Mouse (Mus musculus) hindbrain, embryonic 13.5 days (tissue): Measurements from ENCODE around the gene Scn8a. TPM values are rescaled to one million over a fixed set of nuclear protein-coding genes. Genes with fewer than 3 reads are reported as not detected.
A peak's percentile ranks its signal among the peaks of the same experiment; 100 is the strongest.

Experiments used
- ATAC-seq: fragments of 200-750 bp; cut with Nextera tagmentation; 2 replicates; pipeline ENCODE4 v1.8.0; 2017; ENCODE audit warnings: moderate TSS enrichment; ENCODE audit not compliant: low FRiP score
- H3K27ac ChIP-seq: fragments of 300-500 bp; sonication (generic); 2 replicates; pipeline ENCODE4 v1.5.1; 2015; ENCODE audit warnings: inconsistent platforms, mild to moderate bottlenecking, moderate library complexity
- H3K27me3 ChIP-seq: fragments of 300-500 bp; sonication (generic); 2 replicates; pipeline ENCODE4 v1.6.1; 2015; ENCODE audit warnings: mild to moderate bottlenecking, inconsistent platforms
- H3K36me3 ChIP-seq: fragments of 300-500 bp; sonication (generic); 2 replicates; pipeline ENCODE4 v1.6.1; 2015; ENCODE audit warnings: mild to moderate bottlenecking, inconsistent platforms
- H3K4me1 ChIP-seq: fragments of 300-500 bp; sonication (generic); replicated peaks from 2 replicates; pipeline ENCODE4 v1.6.1; 2015; ENCODE audit warnings: inconsistent platforms
- H3K4me2 ChIP-seq: fragments of 300-500 bp; sonication (generic); 2 replicates; pipeline ENCODE4 v1.6.1; 2015; ENCODE audit warnings: inconsistent platforms, mild to moderate bottlenecking, moderate library complexity
- H3K4me3 ChIP-seq: fragments of 300-500 bp; sonication (generic); 2 replicates; pipeline ENCODE4 v1.5.1; 2015; ENCODE audit warnings: mild to moderate bottlenecking, inconsistent platforms
- H3K9ac ChIP-seq: fragments of 300-500 bp; sonication (generic); 2 replicates; pipeline ENCODE4 v1.6.1; 2015; ENCODE audit warnings: mild to moderate bottlenecking, inconsistent platforms
- H3K9me3 ChIP-seq: fragments of 300-500 bp; sonication (generic); 2 replicates; pipeline ENCODE4 v1.6.1; 2016; ENCODE audit warnings: inconsistent platforms
- WGBS: fragments of 180-500 bp; shearing (Covaris S2); methylation state at CpG from one replicate; pipeline ENCODE4 v1.1.7; 2015; 5-methylcytosine and 5-hydroxymethylcytosine counted together
- polyA plus RNA-seq: library from polyadenylated mRNA; unstranded; fragments of >200 nt; fragmentation: Nextera tagmentation; extraction: Ambion mirVana; gene quantifications from 2 replicates; pipeline ENCODE4 v1.2.1, GENCODE M21; 2015

Gene Scn8a
- polyA plus RNA-seq, 1 experiment from 2014 or later, result 18.8 TPM

GRCm38 (mm10) chr15:100884481-100884880 is 14.8 kb downstream of the Scn8a start:
- no peak overlapping the region for H3K27ac ChIP-seq
- H3K4me1 ChIP-seq, result 0 out of 2 replicates have a peak, but pooled peaks cover 3% of the 10 kb centered on the region
- WGBS, result 91% methylated on average over 6 of the region's 6 CpGs
- no peaks in the 10 kb centered on the region for H3K27me3 ChIP-seq
- H3K4me3 ChIP-seq, result no peak overlapping the region
- no peak overlapping the region for H3K9ac ChIP-seq
- no peak for ATAC-seq
- H3K36me3 ChIP-seq, result no peaks in the 10 kb centered on the region
- peaks cover 6% of the 10 kb centered on the region; the same call in 1 of the 2 replicates for H3K9me3 ChIP-seq
- no peak overlapping the region for H3K4me2 ChIP-seq

DNA sequence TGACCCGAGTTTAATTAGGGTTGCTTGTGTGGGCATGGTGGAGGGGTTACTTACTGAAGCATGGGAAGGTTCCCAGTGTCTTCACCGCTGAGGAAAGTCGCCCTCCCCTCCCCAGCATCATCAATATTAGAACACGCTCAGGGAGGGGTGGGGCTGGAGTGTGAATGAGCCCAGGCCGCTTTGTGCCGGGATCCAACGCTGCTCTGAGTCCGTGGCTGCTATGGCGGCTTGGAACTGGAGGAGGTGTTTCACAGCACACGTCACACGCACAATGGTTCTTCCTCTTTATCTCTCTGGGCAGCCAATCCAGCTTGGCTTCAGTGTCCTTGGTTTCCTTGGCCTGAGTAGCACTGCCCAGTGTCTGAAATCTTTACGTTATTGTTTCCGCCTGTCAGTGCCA is 22.3 kb downstream of the Scn8a start:
- peaks cover 14% of the 10 kb centered on the region for H3K36me3 ChIP-seq
- H3K4me1 ChIP-seq, result peaks cover 9% of the 10 kb centered on the region
- peaks cover 15% of the 10 kb centered on the region for H3K9me3 ChIP-seq
- peak overlapping the region; percentile 37 for H3K4me2 ChIP-seq
- no peaks in the 10 kb centered on the region for H3K27me3 ChIP-seq
- H3K9ac ChIP-seq, result peak overlapping the region; percentile 24; the same call in 1 of the 2 replicates
- H3K4me3 ChIP-seq, result no peak overlapping the region
- H3K27ac ChIP-seq, result peak overlapping the region; percentile 50
- 48% methylated on average over 13 of the region's 13 CpGs for WGBS
- no peak for ATAC-seq

GRCm38 (mm10) chr15:100896502-100896901 is 26.8 kb downstream of the Scn8a start:
- H3K4me2 ChIP-seq, result no peak overlapping the region
- 98% methylated on average over 23 of the region's 23 CpGs for WGBS
- H3K27ac ChIP-seq, result no peak overlapping the region
- no peak for ATAC-seq
- H3K36me3 ChIP-seq, result peaks cover 32% of the 10 kb centered on the region
- no peak overlapping the region for H3K4me3 ChIP-seq
- H3K27me3 ChIP-seq, result no peaks in the 10 kb centered on the region
- no peak overlapping the region for H3K9ac ChIP-seq
- H3K4me1 ChIP-seq, result peaks cover 9% of the 10 kb centered on the region
- peaks cover 14% of the 10 kb centered on the region for H3K9me3 ChIP-seq

GRCm38 (mm10) chr15:100903811-100904210 is 34.2 kb downstream of the Scn8a start:
- no peak overlapping the region for H3K9ac ChIP-seq
- no peaks in the 10 kb centered on the region for H3K27me3 ChIP-seq
- peaks cover 23% of the 10 kb centered on the region for H3K36me3 ChIP-seq
- no peak overlapping the region for H3K4me2 ChIP-seq
- no peak for ATAC-seq
- no peak overlapping the region for H3K27ac ChIP-seq
- WGBS, result 64% methylated on average over 9 of the region's 9 CpGs
- no peaks in the 10 kb centered on the region for H3K9me3 ChIP-seq
- H3K4me3 ChIP-seq, result no peak overlapping the region
- peaks cover 14% of the 10 kb centered on the region for H3K4me1 ChIP-seq

DNA sequence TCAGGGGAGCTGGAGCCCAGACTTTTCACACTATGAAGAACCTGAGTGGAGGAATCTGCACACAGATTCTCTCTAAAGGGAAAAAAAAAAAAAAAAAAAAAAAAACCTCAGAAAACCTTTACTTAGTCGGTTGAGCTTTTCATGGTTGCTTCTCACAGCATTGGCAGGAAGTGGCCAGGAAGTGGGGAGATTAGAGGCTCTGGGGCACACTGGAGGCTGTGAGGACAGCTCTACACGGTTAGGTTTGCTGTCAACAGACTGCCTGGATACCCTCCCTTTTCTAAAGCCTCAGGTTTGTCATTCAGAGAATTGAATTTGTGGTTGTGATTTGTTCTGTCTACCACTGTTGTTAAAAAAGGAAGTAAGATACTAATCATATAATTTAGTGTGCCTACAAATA is 35.3 kb downstream of the Scn8a start:
- no peaks in the 10 kb centered on the region for H3K27me3 ChIP-seq
- H3K9ac ChIP-seq, result no peak overlapping the region
- no peaks in the 10 kb centered on the region for H3K9me3 ChIP-seq
- H3K27ac ChIP-seq, result 0 out of 2 replicates have a peak overlapping the region, but pooled peaks have one; percentile 9
- peaks cover 26% of the 10 kb centered on the region for H3K4me1 ChIP-seq
- H3K4me3 ChIP-seq, result no peak overlapping the region
- no peak for ATAC-seq
- H3K36me3 ChIP-seq, result peaks cover 15% of the 10 kb centered on the region
- 47% methylated on average over 2 of the region's 2 CpGs for WGBS
- no peak overlapping the region for H3K4me2 ChIP-seq

DNA sequence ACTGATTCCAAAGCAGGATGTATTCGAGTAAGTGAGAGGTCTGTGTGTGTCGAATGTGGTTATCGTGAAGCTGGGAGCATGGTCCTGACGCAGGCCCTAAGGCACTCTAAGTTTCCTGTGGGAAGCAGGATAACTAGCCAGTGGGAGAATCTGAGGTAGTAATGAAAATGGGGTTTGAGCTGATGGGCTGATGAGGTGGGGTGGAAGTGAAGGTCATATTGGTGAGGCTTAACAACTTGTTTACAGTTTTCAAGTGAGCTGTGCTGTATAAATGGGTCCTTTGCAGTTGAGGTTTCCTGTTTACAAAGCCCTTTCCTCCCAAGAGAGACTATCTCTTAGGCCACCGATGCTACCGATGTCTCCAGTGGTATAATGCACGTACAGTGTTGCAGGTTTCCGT is 36.1 kb downstream of the Scn8a start:
- WGBS, result 77% methylated on average over 8 of the region's 8 CpGs

GRCm38 (mm10) chr15:100908817-100909216 is 39.2 kb downstream of the Scn8a start:
- Histone ChIP-seq H3K9ac (no peak overlapping the region), H3K9me3 (no peaks in the 10 kb centered on the region), H3K4me2 (no peak overlapping the region; the same call in 1 of the 2 replicates), H3K36me3 (no peaks in the 10 kb centered on the region), H3K27me3 (no peaks in the 10 kb centered on the region), H3K4me3 (no peak overlapping the region), H3K4me1 (peaks cover 39% of the 10 kb centered on the region), H3K27ac (peak overlapping the region; percentile 82)
- WGBS, result 20% methylated on average over 3 of the region's 3 CpGs
- no peak for ATAC-seq

More for the DNA sequence above, 36.1 kb downstream of the Scn8a start:
- ATAC-seq, result no peak
- H3K4me3 ChIP-seq, result no peak overlapping the region
- no peak overlapping the region for H3K27ac ChIP-seq
- no peaks in the 10 kb centered on the region for H3K27me3 ChIP-seq
- peaks cover 8% of the 10 kb centered on the region; the same call in 1 of the 2 replicates for H3K36me3 ChIP-seq
- no peaks in the 10 kb centered on the region for H3K9me3 ChIP-seq
- H3K4me2 ChIP-seq, result no peak overlapping the region
- H3K9ac ChIP-seq, result no peak overlapping the region
- peaks cover 33% of the 10 kb centered on the region for H3K4me1 ChIP-seq

DNA sequence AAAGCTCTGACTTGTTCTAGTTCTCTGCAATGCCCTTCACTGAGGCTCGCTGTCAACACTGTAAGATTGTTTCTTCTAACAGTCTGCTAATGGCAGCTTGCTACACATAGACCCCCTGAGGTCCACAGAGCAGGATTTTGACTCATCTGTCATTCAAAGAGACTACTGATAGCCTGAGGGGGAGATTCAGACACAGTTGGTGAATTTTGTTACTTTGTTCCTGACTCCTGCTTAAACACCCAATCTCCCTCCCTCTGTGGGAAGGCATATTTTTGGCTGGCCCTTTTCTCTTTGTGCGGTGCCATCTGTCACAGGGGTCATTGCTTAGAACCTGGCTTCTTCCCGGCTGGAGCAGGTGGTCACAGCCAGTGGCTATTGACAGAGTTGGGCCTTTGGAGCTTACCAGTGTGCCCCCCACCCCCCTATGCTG is 40.1 kb downstream of the Scn8a start:
- no peaks in the 10 kb centered on the region for H3K27me3 ChIP-seq
- peak overlapping the region; percentile 19; the same call in 1 of the 2 replicates for H3K9ac ChIP-seq
- no peak overlapping the region for H3K4me3 ChIP-seq
- no peaks in the 10 kb centered on the region for H3K9me3 ChIP-seq
- H3K4me1 ChIP-seq, result peaks cover 40% of the 10 kb centered on the region
- H3K36me3 ChIP-seq, result no peaks in the 10 kb centered on the region
- no peak overlapping the region for H3K4me2 ChIP-seq
- WGBS, result 11% methylated on average over 3 of the region's 3 CpGs
- peak; percentile 59 for ATAC-seq
- peak overlapping the region; percentile 82 for H3K27ac ChIP-seq

DNA sequence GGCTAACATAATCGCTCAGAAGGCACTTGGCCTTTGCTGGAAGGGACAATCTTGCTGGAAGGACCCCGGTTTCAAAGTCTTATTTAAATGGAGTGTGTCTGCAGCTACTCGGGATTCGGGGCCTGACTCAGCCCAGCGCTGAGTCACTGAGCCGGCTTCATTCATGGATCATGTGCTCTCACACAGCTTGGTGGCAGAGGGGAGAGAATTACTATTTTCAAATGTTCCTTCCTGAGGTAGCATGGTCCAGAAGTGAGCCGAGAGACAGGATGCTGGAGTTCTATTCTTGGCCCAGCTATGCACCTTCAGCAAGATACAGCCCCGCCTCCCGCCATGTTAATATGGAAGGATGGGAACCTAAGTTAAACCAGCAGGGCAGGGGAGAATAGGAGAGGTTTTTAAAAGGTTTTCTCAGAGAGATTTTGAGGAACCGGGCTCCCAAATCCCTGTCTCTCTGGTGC is 40.8 kb downstream of the Scn8a start:
- peaks cover 43% of the 10 kb centered on the region for H3K4me1 ChIP-seq
- no peaks in the 10 kb centered on the region for H3K36me3 ChIP-seq
- H3K9me3 ChIP-seq, result no peaks in the 10 kb centered on the region
- ATAC-seq, result no peak
- H3K27me3 ChIP-seq, result no peaks in the 10 kb centered on the region
- WGBS, result 39% methylated on average over 10 of the region's 10 CpGs
- H3K9ac ChIP-seq, result peak overlapping the region; percentile 19; the same call in 1 of the 2 replicates
- H3K27ac ChIP-seq, result peak overlapping the region; percentile 82
- H3K4me2 ChIP-seq, result no peak overlapping the region
- H3K4me3 ChIP-seq, result no peak overlapping the region

DNA sequence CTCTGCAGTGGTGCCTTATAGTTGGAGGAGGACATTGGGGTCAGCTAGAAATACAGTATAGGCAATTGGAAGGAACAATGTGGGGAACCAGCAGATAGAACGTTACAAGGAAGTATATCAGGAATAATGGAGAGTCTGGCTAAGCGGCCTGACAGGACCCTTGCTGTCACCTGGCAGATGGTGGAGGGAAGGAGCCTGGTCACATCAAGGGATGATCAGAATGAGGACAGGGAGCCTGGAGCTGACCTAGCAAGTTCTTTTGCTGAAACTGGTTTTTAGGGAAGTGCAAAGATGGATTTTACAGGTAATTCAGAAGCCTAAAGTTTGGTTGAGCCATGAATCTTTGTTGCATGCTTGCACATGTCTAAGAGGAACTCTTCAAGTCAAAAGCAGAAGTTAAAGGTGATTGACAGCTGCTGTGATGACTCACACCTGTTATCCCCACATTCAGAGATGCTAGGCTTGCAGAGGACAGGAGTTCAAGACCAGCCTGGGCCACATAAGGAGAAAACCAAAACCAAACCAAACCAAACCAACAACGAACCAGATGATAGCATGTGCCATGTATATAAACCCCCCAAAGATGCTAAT is 43.1 kb downstream of the Scn8a start:
- no peaks in the 10 kb centered on the region for H3K36me3 ChIP-seq
- H3K4me1 ChIP-seq, result peaks cover 45% of the 10 kb centered on the region
- no peaks in the 10 kb centered on the region for H3K27me3 ChIP-seq
- no peaks in the 10 kb centered on the region for H3K9me3 ChIP-seq
- no peak overlapping the region for H3K4me3 ChIP-seq
- no peak for ATAC-seq
- no peak overlapping the region for H3K4me2 ChIP-seq
- WGBS, result 91% methylated on average over 3 of the region's 3 CpGs
- H3K9ac ChIP-seq, result no peak overlapping the region
- H3K27ac ChIP-seq, result no peak overlapping the region

DNA sequence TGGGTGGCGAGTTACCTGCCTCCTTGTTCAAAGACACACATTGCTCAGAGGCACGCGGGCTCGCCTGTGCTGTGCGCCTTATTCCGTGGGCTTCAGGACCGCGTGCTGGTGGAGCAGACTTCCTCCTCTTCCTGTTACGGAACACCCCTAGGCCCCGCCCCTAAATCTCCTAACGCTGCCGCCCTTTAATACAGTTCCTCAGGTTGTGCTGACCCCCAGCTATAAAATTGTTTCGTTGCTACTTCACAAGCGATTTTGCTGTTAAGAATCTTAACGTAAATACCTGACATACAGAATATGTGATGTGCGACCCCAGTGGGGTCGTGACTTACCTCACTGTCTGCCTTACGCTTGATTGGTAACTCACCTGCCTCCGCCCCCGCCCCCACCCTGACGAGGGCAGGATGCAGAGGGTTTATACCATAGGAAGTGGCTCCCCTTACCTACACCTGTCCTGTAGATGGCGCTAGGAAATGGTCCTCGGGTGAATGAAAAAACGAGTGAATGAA is 45.1 kb downstream of the Scn8a start:
- H3K4me2 ChIP-seq, result peak overlapping the region; percentile 53
- no peaks in the 10 kb centered on the region for H3K9me3 ChIP-seq

DNA sequence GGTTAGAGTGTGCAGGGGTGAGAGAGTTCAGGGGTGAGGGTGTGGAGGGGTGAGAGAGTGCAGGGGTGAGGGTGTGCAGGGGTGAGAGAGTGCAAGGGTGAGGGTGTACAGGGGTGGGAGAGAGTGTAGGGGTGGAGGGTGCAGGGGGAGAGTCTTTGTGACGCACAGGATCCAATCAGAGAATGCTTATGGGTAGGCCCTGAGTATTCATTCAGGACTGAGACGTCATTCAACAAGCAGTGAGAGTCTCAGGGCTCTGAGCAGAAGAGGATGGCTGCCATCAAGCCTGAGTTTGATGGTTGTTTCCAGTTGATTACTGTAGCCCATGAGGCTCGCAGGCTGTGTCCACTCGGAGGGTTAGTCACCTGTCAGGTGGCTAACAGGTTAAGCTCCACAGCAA is 48.4 kb downstream of the Scn8a start:
- H3K9me3 ChIP-seq, result no peaks in the 10 kb centered on the region
- no peaks in the 10 kb centered on the region for H3K27me3 ChIP-seq
- H3K27ac ChIP-seq, result peak overlapping the region; percentile 44; the same call in 1 of the 2 replicates
- no peak for ATAC-seq
- no peak overlapping the region for H3K4me3 ChIP-seq
- no peak overlapping the region for H3K4me2 ChIP-seq
- peaks cover 25% of the 10 kb centered on the region for H3K4me1 ChIP-seq
- WGBS, result 58% methylated on average over 4 of the region's 4 CpGs
- no peak overlapping the region for H3K9ac ChIP-seq
- no peaks in the 10 kb centered on the region for H3K36me3 ChIP-seq

More for the DNA sequence above, 45.1 kb downstream of the Scn8a start:
- WGBS, result 8% methylated on average over 24 of the region's 24 CpGs
- Histone ChIP-seq H3K4me1 (peaks cover 34% of the 10 kb centered on the region), H3K9ac (peak overlapping the region; percentile 21; the same call in 1 of the 2 replicates), H3K4me3 (peak overlapping the region; percentile 27), H3K27me3 (no peaks in the 10 kb centered on the region), H3K27ac (no peak overlapping the region), H3K36me3 (no peaks in the 10 kb centered on the region)
- ATAC-seq, result 0 out of 2 replicates have a peak, but pooled peaks have one; percentile 54

DNA sequence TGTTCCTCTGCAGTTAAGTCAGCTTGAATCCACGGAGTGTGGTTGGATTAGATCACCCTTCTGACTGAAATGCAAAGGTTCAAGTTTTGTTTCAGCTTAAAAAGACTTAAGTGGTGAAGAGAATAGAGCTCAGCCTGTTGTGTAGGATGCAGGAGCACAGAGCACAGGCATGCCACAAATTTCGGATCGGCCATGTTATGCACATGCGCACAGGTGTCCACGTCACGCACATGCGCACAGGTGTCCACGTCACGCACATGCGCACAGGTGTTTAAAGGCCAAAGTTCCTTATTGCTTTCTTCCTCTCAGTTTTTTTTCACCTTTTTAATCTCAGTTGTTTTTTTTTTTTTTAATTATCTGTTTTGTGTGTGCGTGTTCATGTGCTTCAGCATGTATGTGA is 52.6 kb downstream of the Scn8a start:
- Histone ChIP-seq H3K9ac (no peak overlapping the region), H3K9me3 (no peaks in the 10 kb centered on the region), H3K4me3 (no peak overlapping the region), H3K4me2 (no peak overlapping the region), H3K27ac (no peak overlapping the region), H3K4me1 (peaks cover 32% of the 10 kb centered on the region), H3K27me3 (no peaks in the 10 kb centered on the region), H3K36me3 (no peaks in the 10 kb centered on the region)
- ATAC-seq, result no peak
- 95% methylated on average over 11 of the region's 11 CpGs for WGBS
